Mouse (Mus musculus) CH12.LX (cell line): Measurements from ENCODE around the gene Zfp607b. TPM values are rescaled to one million over a fixed set of nuclear protein-coding genes. Genes with fewer than 3 reads are reported as not detected.
A peak's percentile ranks its signal among the peaks of the same experiment; 100 is the strongest.

Experiments used
- DNase-seq: peaks from one replicate; pipeline ENCODE4 v3.0.0-alpha.2; 2013; ENCODE audit errors: extremely low read depth
- H3K27ac ChIP-seq: 2 replicates; pipeline ENCODE4 v1.5.1; 2012; ENCODE audit warnings: low read depth, mild to moderate bottlenecking, control low read depth, moderate library complexity; ENCODE audit not compliant: insufficient read depth
- H3K27me3 ChIP-seq: replicated peaks from 2 replicates; pipeline ENCODE3; 2012; ENCODE audit warnings: inconsistent platforms
- H3K36me3 ChIP-seq, 2 experiments: replicated peaks in 1 of 2; 2 replicates each; pipeline versions ENCODE3 to v1.6.1; 2012; ENCODE audit warnings: inconsistent platforms in 1 of 2, low read length in 1 of 2, mild to moderate bottlenecking in 1 of 2, mixed read lengths in 1 of 2, moderate library complexity in 1 of 2; ENCODE audit not compliant: control insufficient read depth in 1 of 2, insufficient read depth in 1 of 2
- H3K4me1 ChIP-seq, 2 experiments: 2 replicates each; pipeline ENCODE4 v1.6.1; 2012; ENCODE audit warnings: inconsistent platforms in 1 of 2, moderate library complexity in 1 of 2; ENCODE audit not compliant: insufficient read depth in 2 of 2, control insufficient read depth in 1 of 2
- H3K4me2 ChIP-seq: 2 replicates; pipeline ENCODE4 v1.6.1; 2012; ENCODE audit warnings: low read depth, mild to moderate bottlenecking, control low read depth; ENCODE audit not compliant: poor library complexity, insufficient read depth, severe bottlenecking
- H3K4me3 ChIP-seq, 3 experiments: fragments of 150-350 bp in 1 of 3; sonication (generic) in 1 of 3; replicated peaks in 1 of 3; 2 replicates each; pipeline versions ENCODE3 to v1.5.1; 2011 to 2012; ENCODE audit warnings: low read depth in 2 of 3, low read length in 2 of 3, mild to moderate bottlenecking in 2 of 3, moderate library complexity in 2 of 3, control low read depth in 1 of 3, improper control_type of control experiment in 1 of 3, inconsistent platforms in 1 of 3, mixed read lengths in 1 of 3; ENCODE audit not compliant: poor library complexity in 1 of 3
- H3K79me2 ChIP-seq: replicated peaks from 2 replicates; pipeline ENCODE4 v1.6.1; 2012; ENCODE audit warnings: mild to moderate bottlenecking, moderate library complexity; ENCODE audit not compliant: control insufficient read depth, poor library complexity, insufficient read depth, severe bottlenecking; ENCODE audit errors: extremely low read depth
- H3K9ac ChIP-seq: 2 replicates; pipeline ENCODE4 v1.6.1; 2012; ENCODE audit warnings: low read depth, mild to moderate bottlenecking, control low read depth, moderate library complexity; ENCODE audit not compliant: insufficient read depth
- H3K9me3 ChIP-seq: replicated peaks from 2 replicates; pipeline ENCODE3; 2012; ENCODE audit warnings: low read length, inconsistent platforms, mixed read lengths
- IRF4 ChIP-seq: IDR thresholded peaks from 2 replicates; pipeline ENCODE4 v1.6.1; 2014; ENCODE audit warnings: low read depth, mild to moderate bottlenecking, inconsistent platforms, low read length, improper control_type of control experiment
- MAZ ChIP-seq: IDR thresholded peaks from 2 replicates; pipeline ENCODE4 v1.6.1; 2012; ENCODE audit warnings: low read depth, mild to moderate bottlenecking, inconsistent platforms, low read length, improper control_type of control experiment, moderate library complexity
- MEF2A ChIP-seq: IDR thresholded peaks from 2 replicates; pipeline ENCODE4 v1.6.1; 2014; ENCODE audit warnings: low read depth, mild to moderate bottlenecking, inconsistent platforms, low read length, improper control_type of control experiment, borderline replicate concordance
- NRF1 ChIP-seq: IDR thresholded peaks from 2 replicates; pipeline ENCODE4 v1.6.1; 2014; ENCODE audit warnings: low read depth, mild to moderate bottlenecking, inconsistent platforms, low read length, improper control_type of control experiment, moderate library complexity
- SIN3A ChIP-seq: IDR thresholded peaks from 2 replicates; pipeline ENCODE4 v1.6.1; 2012; ENCODE audit warnings: low read length, improper control_type of control experiment, inconsistent platforms
- ZC3H11A ChIP-seq: IDR thresholded peaks from 2 replicates; pipeline ENCODE4 v1.6.1; 2012; ENCODE audit warnings: low read depth, mild to moderate bottlenecking, inconsistent platforms, low read length, improper control_type of control experiment
- dilution Hi-C: fragments of 300-500 bp; cut with MboI; formaldehyde crosslinking; loops from 2 replicates; pipeline ENCODE4 v1.14.3; 2020; ENCODE audit warnings: low sequenced_read_pairs; ENCODE audit not compliant: extremely low pct_unique_long_range_greater_than_20kb, extremely low pct_ligation_motif_present
- in situ Hi-C: fragments of 300-500 bp; cut with MboI; formaldehyde crosslinking; loops from 3 replicates; pipeline ENCODE4 v1.14.3; 2019; ENCODE audit warnings: low sequenced_read_pairs, low pct_ligation_motif_present, low pct_unique_long_range_greater_than_20kb, mixed read lengths
- polyA plus RNA-seq: library from polyadenylated mRNA; unstranded; fragments of >175 nt; gene quantifications from 2 replicates; pipeline ENCODE4 v1.2.1, GENCODE M21; 2012; ENCODE audit warnings: low read depth; ENCODE audit not compliant: insufficient read length
- total RNA-seq, 2 experiments: library from RNA; depleted of rRNA; stranded (reverse); fragments of 300-350 nt in 1 of 2; fragments of >200 nt in 1 of 2; gene quantifications; 2 replicates each; pipeline ENCODE4 v1.2.3; 2012 to 2014

Gene Zfp607b
- total and polyA plus RNA-seq, 3 experiments: 0.90 to 1.2 (median 0.93) TPM

GRCm38 (mm10) chr7:27658712-27659663, 30.2 kb upstream of the Zfp607b start:
- dilution Hi-C loops: no loop called here

GRCm38 (mm10) chr7:27662038-27662437, 27.1 kb upstream of the Zfp607b start:
- no peaks in the 10 kb centered on the region for H3K4me1 ChIP-seq
- H3K27me3 ChIP-seq: no peaks in the 10 kb centered on the region
- H3K79me2 ChIP-seq: no peaks in the 10 kb centered on the region
- no peak overlapping the region for H3K9ac ChIP-seq
- H3K4me2 ChIP-seq: no peak overlapping the region
- in situ Hi-C loops (no loop called here), dilution Hi-C loops (no loop called here)
- H3K9me3 ChIP-seq: no peaks in the 10 kb centered on the region
- no peak overlapping the region for H3K27ac ChIP-seq
- DNase-seq: no peak
- H3K4me3 ChIP-seq: no peak overlapping the region
- H3K36me3 ChIP-seq: peaks cover 5 to 47% of the 10 kb centered on the region in 2 experiments
- no peak for TF ChIP-seq MAZ
- TF ChIP-seq NRF1: no peak
- TF ChIP-seq ZC3H11A: no peak

More at GRCm38 (mm10) chr7:27658712-27659663, 30.2 kb upstream of the Zfp607b start:
- no peak overlapping the region for H3K27ac ChIP-seq
- H3K36me3 ChIP-seq: peaks cover 5 to 43% of the 10 kb centered on the region in 2 experiments
- no peaks in the 10 kb centered on the region for H3K9me3 ChIP-seq
- no peak overlapping the region for H3K4me3 ChIP-seq
- H3K9ac ChIP-seq: no peak overlapping the region
- H3K4me2 ChIP-seq: no peak overlapping the region
- DNase-seq: no peak
- TF ChIP-seq IRF4: no peak
- H3K27me3 ChIP-seq: peaks cover 4% of the 10 kb centered on the region
- in situ Hi-C loops: no loop called here
- peaks cover 0 to under 1% of the 10 kb centered on the region in 2 experiments; a peak in 1 of 4 replicates for H3K4me1 ChIP-seq
- no peaks in the 10 kb centered on the region for H3K79me2 ChIP-seq

GRCm38 (mm10) chr7:27673064-27673574, 16.0 kb upstream of the Zfp607b start:
- peak overlapping the region; percentile 71; the same call in 1 of the 2 replicates for H3K9ac ChIP-seq
- no peaks in the 10 kb centered on the region for H3K27me3 ChIP-seq
- H3K27ac ChIP-seq: no peak overlapping the region
- H3K4me3 ChIP-seq: peak overlapping the region; percentile 64 to 77 (median 77)
- H3K4me1 ChIP-seq: peaks cover 12 to 38% of the 10 kb centered on the region in 2 experiments
- peak overlapping the region; percentile 98 for H3K4me2 ChIP-seq
- no peaks in the 10 kb centered on the region for H3K9me3 ChIP-seq
- in situ Hi-C loops: no loop called here
- DNase-seq: no peak
- TF ChIP-seq SIN3A (no peak), MEF2A (no peak)
- dilution Hi-C loops: no loop called here
- no peaks in the 10 kb centered on the region for H3K79me2 ChIP-seq
- peaks cover 8 to 23% of the 10 kb centered on the region in 2 experiments for H3K36me3 ChIP-seq
